In genomic region chr11:72770816-72771215, GRCm38 (mm10) we compare ENCODE assay signal across 18 mouse cellular contexts.
"Had no signal": no experiment of that assay in that cellular context is flagged by ENCODE, and none has a peak within 500 bp of the region (broad histone marks: within the 10 kb centered on the region; RNA-seq: fewer than 3 reads in every experiment).

No protein-coding gene starts in this region.

- ATAC-seq: liver, postnatal 0 days; midbrain, embryonic 13.5 days; midbrain, embryonic 15.5 days had no signal

- DNase-seq: liver, embryonic 13.5 days; liver, postnatal 0 days; retina, postnatal 1 day; right cerebral cortex, adult 18-20 months; right cerebral cortex, postnatal 25 days; spleen, adult 18-20 months; thymus, adult 18-20 months; thymus, postnatal 14 days; thymus, postnatal 36 days had no signal

- H3K27ac ChIP-seq: liver, embryonic 13.5 days; liver, embryonic 15.5 days; macrophage; midbrain, embryonic 13.5 days; midbrain, embryonic 15.5 days; neural tube, embryonic 13.5 days; neural tube, embryonic 15.5 days had no signal

- H3K4me3 ChIP-seq: liver, embryonic 13.5 days; liver, embryonic 15.5 days; megakaryocyte, embryonic 14.5 days; midbrain, embryonic 13.5 days; midbrain, embryonic 15.5 days; neural tube, embryonic 13.5 days; neural tube, embryonic 15.5 days had no signal

- H3K9ac ChIP-seq: liver, embryonic 13.5 days; liver, embryonic 15.5 days; liver, postnatal 0 days; midbrain, embryonic 13.5 days; midbrain, embryonic 15.5 days; neural tube, embryonic 13.5 days; neural tube, embryonic 15.5 days had no signal

- H3K9me3 ChIP-seq: liver, embryonic 13.5 days; liver, embryonic 15.5 days; megakaryocyte, embryonic 14.5 days; midbrain, embryonic 13.5 days; midbrain, embryonic 15.5 days; neural tube, embryonic 13.5 days; neural tube, embryonic 15.5 days had no signal

- H3K27me3 ChIP-seq: liver, embryonic 13.5 days; liver, embryonic 15.5 days; megakaryocyte, embryonic 14.5 days; midbrain, embryonic 13.5 days; midbrain, embryonic 15.5 days; neural tube, embryonic 13.5 days; neural tube, embryonic 15.5 days had no signal

- H3K4me2 ChIP-seq: liver, embryonic 11.5 days; liver, embryonic 13.5 days; liver, embryonic 15.5 days; midbrain, embryonic 11.5 days; midbrain, embryonic 13.5 days; midbrain, embryonic 15.5 days; neural tube, embryonic 13.5 days; neural tube, embryonic 15.5 days had no signal

- H3K4me1 ChIP-seq: liver, embryonic 13.5 days; liver, embryonic 15.5 days; megakaryocyte, embryonic 14.5 days; midbrain, embryonic 13.5 days; midbrain, embryonic 15.5 days; neural tube, embryonic 13.5 days; neural tube, embryonic 15.5 days had no signal
